Mouse (Mus musculus) midbrain, embryonic 11.5 days (tissue): ENCODE data around the gene Trim9. TPM values are rescaled to one million over a fixed set of nuclear protein-coding genes. Genes with fewer than 3 reads are reported as not detected.

Experiments
- ATAC-seq: fragments of 200-750 bp; cut with Nextera tagmentation; 2 replicates; pipeline ENCODE4 v1.8.0; 2017; ENCODE audit warnings: moderate TSS enrichment, moderate library complexity; ENCODE audit not compliant: low FRiP score
- DNase-seq: peaks from one replicate; pipeline ENCODE4 v3.0.0; 2015; ENCODE audit warnings: low spot score; ENCODE audit errors: missing footprints
- H3K27ac ChIP-seq: fragments of 300-500 bp; sonication (generic); 2 replicates; pipeline ENCODE4 v1.5.1; 2014; ENCODE audit warnings: low read depth, low read length
- H3K27me3 ChIP-seq: fragments of 300-500 bp; sonication (generic); 2 replicates; pipeline ENCODE4 v1.6.1; 2014; ENCODE audit warnings: mild to moderate bottlenecking, low read length, moderate library complexity, mixed read lengths; ENCODE audit not compliant: control insufficient read depth, insufficient read depth
- H3K36me3 ChIP-seq: fragments of 300-500 bp; sonication (generic); 2 replicates; pipeline ENCODE4 v1.6.1; 2014; ENCODE audit warnings: mild to moderate bottlenecking, low read length, moderate library complexity, mixed read lengths; ENCODE audit not compliant: control insufficient read depth, insufficient read depth
- H3K4me1 ChIP-seq: fragments of 300-500 bp; sonication (generic); 2 replicates; pipeline ENCODE4 v1.6.1; 2014; ENCODE audit warnings: low read length; ENCODE audit not compliant: control insufficient read depth, insufficient read depth
- H3K4me2 ChIP-seq: fragments of 300-500 bp; sonication (generic); 2 replicates; pipeline ENCODE4 v1.6.1; 2014; ENCODE audit warnings: mild to moderate bottlenecking, moderate library complexity
- H3K4me3 ChIP-seq: fragments of 300-500 bp; sonication (generic); 2 replicates; pipeline ENCODE4 v1.5.1; 2014; ENCODE audit warnings: low read depth, low read length
- H3K9ac ChIP-seq: fragments of 300-500 bp; sonication (generic); 2 replicates; pipeline ENCODE4 v1.6.1; 2014; ENCODE audit warnings: low read length
- H3K9me3 ChIP-seq: fragments of 300-500 bp; sonication (generic); 2 replicates; pipeline ENCODE4 v1.6.1; 2016; ENCODE audit warnings: low read length; ENCODE audit not compliant: control insufficient read depth
- WGBS: fragments of 180-500 bp; shearing (Covaris S2); extraction: QIAGEN DNeasy Blood & Tissue Kit; methylation state at CpG from one replicate; pipeline ENCODE4 v1.1.7; 2014; 5-methylcytosine and 5-hydroxymethylcytosine counted together
- polyA plus RNA-seq: library from polyadenylated mRNA; unstranded; fragments of >200 nt; fragmentation: Nextera tagmentation; extraction: Ambion mirVana; gene quantifications from 2 replicates; pipeline ENCODE4 v1.2.1, GENCODE M21; 2014

The Trim9 gene
- polyA plus RNA-seq, 1 experiment from 2014 or later = 28.4 TPM

GRCm38 (mm10) chr12:70251210-70251884 is 96.1 kb downstream of the Trim9 start:
- no peaks in the 10 kb centered on the region for H3K9me3 ChIP-seq
- no peaks in the 10 kb centered on the region for H3K27me3 ChIP-seq
- DNase-seq (no peak), ATAC-seq (no peak)
- no peak overlapping the region for H3K27ac ChIP-seq
- peaks cover 19% of the 10 kb centered on the region for H3K4me1 ChIP-seq
- H3K4me2 ChIP-seq = no peak overlapping the region
- H3K4me3 ChIP-seq = no peak overlapping the region
- 82% methylated on average over 15 of the region's 15 CpGs for WGBS
- H3K36me3 ChIP-seq = no peaks in the 10 kb centered on the region
- H3K9ac ChIP-seq = no peak overlapping the region

DNA sequence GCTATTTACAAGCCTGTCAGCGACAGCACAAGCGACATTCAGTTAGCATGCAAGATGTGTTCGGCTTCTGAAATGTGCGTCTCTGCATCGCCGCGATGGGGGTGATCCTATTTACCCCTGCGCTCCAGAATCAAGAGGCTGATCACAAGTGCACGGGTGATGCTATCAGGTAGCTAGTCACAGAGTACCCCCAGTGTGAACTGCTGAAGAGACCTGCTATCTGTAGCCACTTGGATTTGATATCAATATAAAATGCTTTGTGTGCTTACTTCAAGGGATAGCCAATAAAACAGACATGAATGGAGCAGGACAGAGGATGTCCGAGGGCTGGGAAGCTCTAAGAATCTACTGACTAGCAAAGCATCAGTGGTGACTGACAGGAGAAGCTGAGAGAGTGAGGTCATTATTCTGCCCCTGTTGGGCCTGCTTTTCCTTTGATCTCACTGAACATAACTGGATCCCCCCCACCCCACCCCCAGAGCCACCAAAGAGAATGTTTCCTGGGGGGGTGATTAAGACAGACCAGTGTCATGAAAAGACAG is 97.7 kb downstream of the Trim9 start:
- no peak for ATAC-seq
- no peak overlapping the region for H3K4me3 ChIP-seq
- no peaks in the 10 kb centered on the region for H3K9me3 ChIP-seq
- peaks cover 19% of the 10 kb centered on the region for H3K4me1 ChIP-seq
- no peaks in the 10 kb centered on the region for H3K27me3 ChIP-seq
- H3K36me3 ChIP-seq = no peaks in the 10 kb centered on the region
- DNase-seq = no peak
- 81% methylated on average over 10 of the region's 10 CpGs for whole genome bisulfite sequencing
- no peak overlapping the region for H3K27ac ChIP-seq
- no peak overlapping the region for H3K9ac ChIP-seq
- no peak overlapping the region for H3K4me2 ChIP-seq

- no peaks in the 10 kb centered on the region for H3K9me3 ChIP-seq
- ATAC-seq = peak; percentile 82
- H3K27ac ChIP-seq = peak overlapping the region; percentile 74
- H3K9ac ChIP-seq = peak overlapping the region; percentile 28
- H3K4me3 ChIP-seq = no peak overlapping the region
- no peaks in the 10 kb centered on the region for H3K27me3 ChIP-seq
- 41% methylated on average over 15 of the region's 15 CpGs for WGBS
- DNase-seq = no peak
- H3K4me1 ChIP-seq = peaks cover 19% of the 10 kb centered on the region
- H3K36me3 ChIP-seq = no peaks in the 10 kb centered on the region
- H3K4me2 ChIP-seq = no peak overlapping the region
Measured at GRCm38 (mm10) chr12:70247683-70248474, 99.5 kb downstream of the Trim9 start.

DNA sequence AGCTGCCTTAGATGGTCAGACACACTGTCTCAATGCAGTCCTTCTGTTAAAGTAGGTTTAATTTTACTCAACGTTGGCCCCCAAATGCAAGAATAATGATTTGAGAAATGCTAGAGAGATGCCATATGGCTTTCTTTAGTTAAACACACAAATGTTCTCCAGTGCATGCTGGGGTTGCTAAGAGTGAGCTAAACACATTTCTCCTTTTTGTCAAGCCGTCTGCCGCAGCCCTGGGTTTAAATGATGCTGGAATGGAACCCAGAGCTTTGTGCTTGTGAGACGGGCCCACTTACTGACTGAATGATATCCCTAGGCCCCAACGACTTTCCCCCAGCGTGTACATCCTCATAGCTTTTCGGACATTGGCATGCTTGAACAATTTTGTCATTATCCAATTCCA is 104.9 kb downstream of the Trim9 start:
- DNase-seq (no peak), ATAC-seq (no peak)
- Histone ChIP-seq H3K4me2 (no peak overlapping the region), H3K36me3 (no peaks in the 10 kb centered on the region), H3K9ac (no peak overlapping the region), H3K27me3 (no peaks in the 10 kb centered on the region), H3K9me3 (no peaks in the 10 kb centered on the region), H3K27ac (no peak overlapping the region), H3K4me3 (no peak overlapping the region), H3K4me1 (peaks cover 5% of the 10 kb centered on the region; the same call in 1 of the 2 replicates)
- WGBS = 82% methylated on average over 7 of the region's 7 CpGs

DNA sequence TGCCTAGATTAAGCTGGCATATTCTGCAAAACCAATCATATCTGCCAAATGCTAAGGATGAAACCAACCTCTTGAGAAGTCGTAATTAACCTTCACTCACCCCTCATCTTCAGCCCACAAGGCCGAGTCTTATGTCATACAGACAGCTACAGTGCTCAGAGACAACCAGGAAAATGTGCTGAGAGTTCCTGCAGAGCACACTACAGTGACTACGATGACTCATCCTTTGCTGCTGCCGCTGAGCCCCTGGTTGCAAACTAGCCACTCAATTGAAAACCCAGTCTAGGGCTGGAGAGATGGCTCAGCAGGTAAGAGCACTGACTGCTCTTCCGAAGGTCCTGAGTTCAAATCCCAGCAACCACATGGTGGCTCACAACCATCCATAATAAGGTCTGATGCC is 107.7 kb downstream of the Trim9 start:
- 85% methylated on average over 5 of the region's 5 CpGs for WGBS
- ATAC-seq = no peak
- Histone ChIP-seq H3K27me3 (no peaks in the 10 kb centered on the region), H3K9ac (no peak overlapping the region), H3K27ac (no peak overlapping the region), H3K9me3 (no peaks in the 10 kb centered on the region), H3K4me2 (no peak overlapping the region), H3K36me3 (no peaks in the 10 kb centered on the region), H3K4me1 (no peaks in the 10 kb centered on the region), H3K4me3 (no peak overlapping the region)
- no peak for DNase-seq

DNA sequence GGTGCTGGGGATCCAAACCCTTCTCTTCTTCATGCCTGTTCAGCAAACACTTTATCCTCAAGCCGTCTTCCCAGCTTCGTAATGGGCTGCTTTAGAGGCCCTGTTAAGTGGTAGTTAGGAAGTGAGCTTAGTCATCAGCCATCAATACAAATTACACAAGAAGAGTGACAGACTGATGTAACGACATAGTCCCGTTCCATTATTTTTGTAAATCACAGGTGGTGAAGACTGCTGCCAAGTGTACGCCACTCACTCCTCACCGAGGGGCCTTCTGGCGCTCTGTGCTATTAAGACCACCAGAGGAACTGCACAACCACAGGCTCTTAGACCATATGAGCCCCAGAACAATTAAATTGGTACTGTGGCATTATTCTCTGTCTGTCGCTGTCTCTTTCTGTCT is 108.8 kb downstream of the Trim9 start:
- Histone ChIP-seq H3K4me1 (no peaks in the 10 kb centered on the region), H3K36me3 (no peaks in the 10 kb centered on the region), H3K4me2 (no peak overlapping the region), H3K4me3 (no peak overlapping the region), H3K9me3 (no peaks in the 10 kb centered on the region), H3K9ac (no peak overlapping the region), H3K27ac (no peak overlapping the region), H3K27me3 (no peaks in the 10 kb centered on the region)
- DNase-seq = no peak
- WGBS = 83% methylated on average over 8 of the region's 8 CpGs
- no peak for ATAC-seq

- Histone ChIP-seq H3K9me3 (no peaks in the 10 kb centered on the region), H3K27ac (no peak overlapping the region), H3K4me2 (peak overlapping the region; percentile 40), H3K36me3 (no peaks in the 10 kb centered on the region), H3K27me3 (no peaks in the 10 kb centered on the region), H3K4me1 (no peaks in the 10 kb centered on the region), H3K9ac (peak overlapping the region; percentile 29; the same call in 1 of the 2 replicates), H3K4me3 (peak overlapping the region; percentile 5; the same call in 1 of the 2 replicates)
- ATAC-seq = peak; percentile 84
- peak; percentile 99 for DNase-seq
- 12% methylated on average over 13 of the region's 13 CpGs for WGBS
Measured at GRCm38 (mm10) chr12:70234938-70235484, 112.4 kb downstream of the Trim9 start.

GRCm38 (mm10) chr12:70234411-70234810 is 113.0 kb downstream of the Trim9 start:
- H3K4me2 ChIP-seq = no peak overlapping the region
- no peak overlapping the region for H3K9ac ChIP-seq
- ATAC-seq = peak; percentile 68; the same call in 1 of the 2 replicates
- H3K9me3 ChIP-seq = no peaks in the 10 kb centered on the region
- H3K36me3 ChIP-seq = no peaks in the 10 kb centered on the region
- peak; percentile 92 for DNase-seq
- H3K4me1 ChIP-seq = no peaks in the 10 kb centered on the region
- no peaks in the 10 kb centered on the region for H3K27me3 ChIP-seq
- no peak overlapping the region for H3K27ac ChIP-seq
- no peak overlapping the region for H3K4me3 ChIP-seq
- WGBS = 24% methylated on average over 6 of the region's 6 CpGs
